Mouse (Mus musculus) cerebellum, adult 11-12 months (tissue): ENCODE results near the gene Zkscan3.
A peak's percentile ranks its signal among the peaks of the same experiment; 100 is the strongest.

Source experiments
- DNase-seq: peaks from one replicate; pipeline ENCODE4 v3.0.0; 2022

Zkscan3 gene

GRCm38 (mm10) chr13:21396048-21396447, 6.5 kb downstream of the Zkscan3 start:
- peak; percentile 37 for DNase-seq

- DNase-seq = no peak
Measured at GRCm38 (mm10) chr13:21395623-21396022, 6.9 kb downstream of the Zkscan3 start.

GRCm38 (mm10) chr13:21395211-21395610, 7.3 kb downstream of the Zkscan3 start:
- DNase-seq = no peak

GRCm38 (mm10) chr13:21377773-21378172, 24.8 kb downstream of the Zkscan3 start:
- no peak for DNase-seq

GRCm38 (mm10) chr13:21372700-21373099, 29.9 kb downstream of the Zkscan3 start:
- no peak for DNase-seq

GRCm38 (mm10) chr13:21366635-21367034, 35.9 kb downstream of the Zkscan3 start:
- no peak for DNase-seq

GRCm38 (mm10) chr13:21363719-21364118, 38.8 kb downstream of the Zkscan3 start:
- peak; percentile 12 for DNase-seq

GRCm38 (mm10) chr13:21362621-21363248, 39.8 kb downstream of the Zkscan3 start, which contains the start of gene Zscan12:
Zscan12 (plus strand) TSS chr13:21362820.
- DNase-seq = peak; percentile 92

- no peak for DNase-seq
Measured at GRCm38 (mm10) chr13:21350593-21350992, 52.0 kb downstream of the Zkscan3 start.

- DNase-seq = no peak
Measured at GRCm38 (mm10) chr13:21346610-21347009, 55.9 kb downstream of the Zkscan3 start, which contains the start of gene Olfr1367. Olfr1367 (plus strand) TSS chr13:21346910.
